Mouse (Mus musculus) intestine, embryonic 14.5 days (tissue): ENCODE data around the gene Tpra1. TPM values are rescaled to one million over a fixed set of nuclear protein-coding genes. Genes with fewer than 3 reads are reported as not detected.

ENCODE experiments used
- ATAC-seq: fragments of 200-750 bp; cut with Nextera tagmentation; replicated peaks from 2 replicates; pipeline ENCODE4 v1.8.0; 2017; ENCODE audit warnings: low read depth, moderate number of reproducible peaks, moderate TSS enrichment, moderate library complexity; ENCODE audit not compliant: low FRiP score, low TSS enrichment
- DNase-seq: peaks from one replicate; pipeline ENCODE4 v3.0.0-alpha.2; 2018; ENCODE audit warnings: low spot score
- H3K27ac ChIP-seq: fragments of 300-500 bp; sonication (generic); 2 replicates; pipeline ENCODE4 v1.5.1; 2014; ENCODE audit warnings: low read depth, mild to moderate bottlenecking, control low read depth
- H3K27me3 ChIP-seq: fragments of 300-500 bp; sonication (generic); replicated peaks from 2 replicates; pipeline ENCODE4 v1.6.1; 2014; ENCODE audit warnings: low read length, control low read depth; ENCODE audit not compliant: control insufficient read depth, insufficient read depth
- H3K36me3 ChIP-seq: fragments of 300-500 bp; sonication (generic); 2 replicates; pipeline ENCODE4 v1.6.1; 2014; ENCODE audit warnings: low read length, control low read depth; ENCODE audit not compliant: control insufficient read depth, insufficient read depth
- H3K4me1 ChIP-seq: fragments of 300-500 bp; sonication (generic); replicated peaks from 2 replicates; pipeline ENCODE4 v1.6.1; 2014; ENCODE audit warnings: low read length, control low read depth, mixed read lengths; ENCODE audit not compliant: control insufficient read depth, insufficient read depth
- H3K4me2 ChIP-seq: fragments of 300-500 bp; sonication (generic); 2 replicates; pipeline ENCODE4 v1.6.1; 2014; ENCODE audit warnings: low read length
- H3K4me3 ChIP-seq: fragments of 300-500 bp; sonication (generic); 2 replicates; pipeline ENCODE4 v1.5.1; 2014; ENCODE audit warnings: low read depth, low read length, control low read depth, mixed read lengths
- H3K9ac ChIP-seq: fragments of 300-500 bp; sonication (generic); 2 replicates; pipeline ENCODE4 v1.6.1; 2014; ENCODE audit warnings: mild to moderate bottlenecking, low read length
- H3K9me3 ChIP-seq: fragments of 300-500 bp; sonication (generic); 2 replicates; pipeline ENCODE4 v1.6.1; 2016; ENCODE audit warnings: low read length, control low read depth; ENCODE audit not compliant: control insufficient read depth
- WGBS: fragments of 180-500 bp; shearing (Covaris S2); extraction: QIAGEN DNeasy Blood & Tissue Kit; methylation state at CpG from one replicate; pipeline ENCODE4 v1.1.7; 2014; 5-methylcytosine and 5-hydroxymethylcytosine counted together
- polyA plus RNA-seq: library from polyadenylated mRNA; unstranded; fragments of >200 nt; fragmentation: Nextera tagmentation; extraction: Ambion mirVana; gene quantifications from 2 replicates; pipeline ENCODE4 v1.2.1, GENCODE M21; 2014

Tpra1 gene
- polyA plus RNA-seq, 1 experiment from 2014 or later, result 59.6 TPM

GRCm38 (mm10) chr6:88957313-88957712, 55.3 kb downstream of the Tpra1 start:
- H3K4me2 ChIP-seq, result no peak overlapping the region
- H3K36me3 ChIP-seq, result no peaks in the 10 kb centered on the region
- peaks cover 2% of the 10 kb centered on the region; the same call in 1 of the 2 replicates for H3K4me1 ChIP-seq
- H3K27ac ChIP-seq, result no peak overlapping the region
- 0 out of 2 replicates have a peak, but pooled peaks cover 2% of the 10 kb centered on the region for H3K9me3 ChIP-seq
- H3K27me3 ChIP-seq, result no peaks in the 10 kb centered on the region
- ATAC-seq (no peak), DNase-seq (no peak)
- H3K4me3 ChIP-seq, result no peak overlapping the region
- no peak overlapping the region for H3K9ac ChIP-seq
- 79% methylated on average over 4 of the region's 4 CpGs for WGBS

GRCm38 (mm10) chr6:88957801-88958211, 55.8 kb downstream of the Tpra1 start:
- H3K4me2 ChIP-seq, result no peak overlapping the region
- no peak for DNase-seq
- H3K36me3 ChIP-seq, result no peaks in the 10 kb centered on the region
- ATAC-seq, result no peak
- no peak overlapping the region for H3K9ac ChIP-seq
- H3K27me3 ChIP-seq, result no peaks in the 10 kb centered on the region
- H3K4me1 ChIP-seq, result peaks cover 2% of the 10 kb centered on the region; the same call in 1 of the 2 replicates
- H3K9me3 ChIP-seq, result 0 out of 2 replicates have a peak, but pooled peaks cover 2% of the 10 kb centered on the region
- no peak overlapping the region for H3K4me3 ChIP-seq
- 74% methylated on average over 5 of the region's 5 CpGs for WGBS
- no peak overlapping the region for H3K27ac ChIP-seq

DNA sequence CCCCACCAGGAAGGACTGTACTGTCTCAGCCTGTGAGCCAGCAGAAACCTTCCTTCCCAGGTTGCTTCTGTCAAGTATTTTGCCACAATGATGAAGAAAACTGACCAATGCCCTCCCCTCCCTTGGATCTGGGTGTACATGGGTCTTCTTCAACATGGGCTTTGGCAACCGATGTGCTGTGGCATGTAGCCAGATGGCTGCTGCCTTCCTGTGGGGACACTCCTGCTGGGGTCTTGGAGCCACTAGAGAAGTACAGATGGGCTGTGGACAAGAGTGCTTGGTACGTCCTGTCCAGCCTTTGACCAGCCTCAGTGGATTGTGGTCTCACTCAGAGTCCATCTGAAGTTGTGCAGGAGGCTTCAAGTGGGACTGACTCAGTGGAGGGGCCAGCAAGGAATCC, 56.3 kb downstream of the Tpra1 start:
- H3K27me3 ChIP-seq, result no peaks in the 10 kb centered on the region
- 90% methylated on average over 2 of the region's 2 CpGs for WGBS
- H3K4me2 ChIP-seq, result no peak overlapping the region

DNA sequence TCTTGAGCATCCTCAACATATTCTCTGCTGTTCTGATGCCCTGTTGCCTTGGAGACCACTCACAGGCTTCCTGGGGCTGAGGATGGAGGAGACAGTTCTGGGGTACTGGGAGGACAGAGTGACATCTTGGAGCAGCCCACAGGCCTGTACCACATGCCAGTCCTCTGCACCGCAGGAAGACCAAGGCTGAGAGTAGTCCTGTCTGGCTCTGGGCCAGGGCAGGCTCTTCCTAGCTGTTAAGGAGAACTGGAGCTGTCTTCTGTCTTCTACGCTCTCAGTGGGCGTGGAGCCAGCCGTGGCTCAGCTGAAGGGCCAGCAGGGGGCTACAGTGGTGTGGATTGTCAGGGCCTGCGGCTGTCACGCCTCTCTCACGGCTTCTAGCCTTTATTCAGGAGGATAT, 57.8 kb downstream of the Tpra1 start:
- WGBS, result 5% methylated on average over 7 of the region's 7 CpGs
- no peak overlapping the region for H3K4me3 ChIP-seq
- H3K36me3 ChIP-seq, result no peaks in the 10 kb centered on the region
- no peak overlapping the region for H3K27ac ChIP-seq
- H3K9ac ChIP-seq, result no peak overlapping the region
- H3K4me2 ChIP-seq, result no peak overlapping the region
- peaks cover 2% of the 10 kb centered on the region; the same call in 1 of the 2 replicates for H3K4me1 ChIP-seq
- ATAC-seq, result peak; percentile 68
- no peaks in the 10 kb centered on the region for H3K27me3 ChIP-seq
- H3K9me3 ChIP-seq, result no peaks in the 10 kb centered on the region
- DNase-seq, result peak; percentile 84

More for the DNA sequence above, 56.3 kb downstream of the Tpra1 start:
- Histone ChIP-seq H3K4me1 (peaks cover 2% of the 10 kb centered on the region; the same call in 1 of the 2 replicates), H3K9ac (no peak overlapping the region), H3K9me3 (0 out of 2 replicates have a peak, but pooled peaks cover under 1% of the 10 kb centered on the region), H3K27ac (no peak overlapping the region), H3K36me3 (no peaks in the 10 kb centered on the region), H3K4me3 (no peak overlapping the region)
- ATAC-seq (no peak), DNase-seq (no peak)

- Histone ChIP-seq H3K9ac (no peak overlapping the region), H3K9me3 (no peaks in the 10 kb centered on the region), H3K4me1 (peaks cover 2% of the 10 kb centered on the region; the same call in 1 of the 2 replicates), H3K36me3 (no peaks in the 10 kb centered on the region), H3K27ac (no peak overlapping the region), H3K27me3 (no peaks in the 10 kb centered on the region), H3K4me2 (no peak overlapping the region), H3K4me3 (no peak overlapping the region)
- WGBS, result 44% methylated on average over 4 of the region's 4 CpGs
- DNase-seq (no peak), ATAC-seq (no peak)
Observed at GRCm38 (mm10) chr6:88960941-88961340, 58.9 kb downstream of the Tpra1 start.

Other genes starting within 250 kb of the Tpra1 start
- gene Mgll, start 177.8 kb upstream of the Tpra1 start, polyA plus RNA-seq, result 88.3 and 94.2 TPM in 2 replicates
- 21.8 and 23.0 TPM in 2 replicates for gene Abtb1, start 60.3 kb upstream of the Tpra1 start, polyA plus RNA-seq
- gene Podxl2, start 27.2 kb upstream of the Tpra1 start, polyA plus RNA-seq, result 68.0 and 71.4 TPM in 2 replicates
- gene Mcm2, start 3.5 kb upstream of the Tpra1 start, polyA plus RNA-seq, result 139 and 152 TPM in 2 replicates